Mouse (Mus musculus) CH12.LX (cell line): ENCODE measurements around the gene Psmb6. TPM values are rescaled to one million over a fixed set of nuclear protein-coding genes. Genes with fewer than 3 reads are reported as not detected.

Source experiments
- DNase-seq: peaks from one replicate; pipeline ENCODE4 v3.0.0-alpha.2; 2013; ENCODE audit errors: extremely low read depth
- H3K27ac ChIP-seq: 2 replicates; pipeline ENCODE4 v1.5.1; 2012; ENCODE audit warnings: low read depth, mild to moderate bottlenecking, control low read depth, moderate library complexity; ENCODE audit not compliant: insufficient read depth
- H3K27me3 ChIP-seq: replicated peaks from 2 replicates; pipeline ENCODE3; 2012; ENCODE audit warnings: inconsistent platforms
- H3K36me3 ChIP-seq, 2 experiments: replicated peaks in 1 of 2; 2 replicates each; pipeline versions ENCODE3 to v1.6.1; 2012; ENCODE audit warnings: inconsistent platforms in 1 of 2, low read length in 1 of 2, mild to moderate bottlenecking in 1 of 2, mixed read lengths in 1 of 2, moderate library complexity in 1 of 2; ENCODE audit not compliant: control insufficient read depth in 1 of 2, insufficient read depth in 1 of 2
- H3K4me1 ChIP-seq, 2 experiments: 2 replicates each; pipeline ENCODE4 v1.6.1; 2012; ENCODE audit warnings: inconsistent platforms in 1 of 2, moderate library complexity in 1 of 2; ENCODE audit not compliant: insufficient read depth in 2 of 2, control insufficient read depth in 1 of 2
- H3K4me2 ChIP-seq: 2 replicates; pipeline ENCODE4 v1.6.1; 2012; ENCODE audit warnings: low read depth, mild to moderate bottlenecking, control low read depth; ENCODE audit not compliant: poor library complexity, insufficient read depth, severe bottlenecking
- H3K4me3 ChIP-seq, 3 experiments: fragments of 150-350 bp in 1 of 3; sonication (generic) in 1 of 3; replicated peaks in 1 of 3; 2 replicates each; pipeline versions ENCODE3 to v1.5.1; 2011 to 2012; ENCODE audit warnings: low read depth in 2 of 3, low read length in 2 of 3, mild to moderate bottlenecking in 2 of 3, moderate library complexity in 2 of 3, control low read depth in 1 of 3, improper control_type of control experiment in 1 of 3, inconsistent platforms in 1 of 3, mixed read lengths in 1 of 3; ENCODE audit not compliant: poor library complexity in 1 of 3
- H3K79me2 ChIP-seq: replicated peaks from 2 replicates; pipeline ENCODE4 v1.6.1; 2012; ENCODE audit warnings: mild to moderate bottlenecking, moderate library complexity; ENCODE audit not compliant: control insufficient read depth, poor library complexity, insufficient read depth, severe bottlenecking; ENCODE audit errors: extremely low read depth
- H3K9ac ChIP-seq: 2 replicates; pipeline ENCODE4 v1.6.1; 2012; ENCODE audit warnings: low read depth, mild to moderate bottlenecking, control low read depth, moderate library complexity; ENCODE audit not compliant: insufficient read depth
- H3K9me3 ChIP-seq: replicated peaks from 2 replicates; pipeline ENCODE3; 2012; ENCODE audit warnings: low read length, inconsistent platforms, mixed read lengths
- CHD1 ChIP-seq: IDR thresholded peaks from 2 replicates; pipeline ENCODE4 v1.6.1; 2012; ENCODE audit warnings: low read depth, low read length, improper control_type of control experiment, inconsistent platforms
- CHD2 ChIP-seq: IDR thresholded peaks from 2 replicates; pipeline ENCODE4 v1.6.1; 2011; ENCODE audit warnings: low read length, improper control_type of control experiment
- CTCF ChIP-seq, 2 experiments: IDR thresholded peaks in 1 of 2; conservative IDR thresholded peaks in 1 of 2; 2 replicates each; pipeline ENCODE4 v1.5.1; 2011 to 2012; ENCODE audit warnings: low read depth in 2 of 2, low read length in 2 of 2, improper control_type of control experiment in 1 of 2, inconsistent platforms in 1 of 2, mild to moderate bottlenecking in 1 of 2, moderate library complexity in 1 of 2
- E2F4 ChIP-seq: IDR thresholded peaks from 2 replicates; pipeline ENCODE4 v1.6.1; 2011; ENCODE audit warnings: low read depth, low read length, improper control_type of control experiment; ENCODE audit not compliant: insufficient replicate concordance
- ELF1 ChIP-seq: IDR thresholded peaks from 2 replicates; pipeline ENCODE4 v1.6.1; 2014; ENCODE audit warnings: low read depth, mild to moderate bottlenecking, inconsistent platforms, low read length, improper control_type of control experiment
- EP300 ChIP-seq: IDR thresholded peaks from 2 replicates; pipeline ENCODE4 v1.6.1; 2011; ENCODE audit warnings: low read length, improper control_type of control experiment
- ETS1 ChIP-seq: conservative IDR thresholded peaks from 2 replicates; pipeline ENCODE4 v1.6.1; 2012; ENCODE audit warnings: low read depth, mild to moderate bottlenecking, inconsistent platforms, low read length, improper control_type of control experiment, moderate library complexity
- GABPA ChIP-seq: IDR thresholded peaks from 2 replicates; pipeline ENCODE4 v1.6.1; 2012; ENCODE audit warnings: low read depth, low read length, improper control_type of control experiment, inconsistent platforms; ENCODE audit not compliant: insufficient replicate concordance
- HCFC1 ChIP-seq: IDR thresholded peaks from 2 replicates; pipeline ENCODE4 v1.6.1; 2012; ENCODE audit warnings: low read depth, mild to moderate bottlenecking, inconsistent platforms, low read length, improper control_type of control experiment
- JUND ChIP-seq: conservative IDR thresholded peaks from 2 replicates; pipeline ENCODE4 v1.6.1; 2011; ENCODE audit warnings: low read depth, low read length, improper control_type of control experiment
- MAFK ChIP-seq: IDR thresholded peaks from 2 replicates; pipeline ENCODE4 v1.6.1; 2011; ENCODE audit warnings: low read length, improper control_type of control experiment; ENCODE audit not compliant: insufficient replicate concordance
- MAX ChIP-seq: IDR thresholded peaks from 2 replicates; pipeline ENCODE4 v1.6.1; 2011; ENCODE audit warnings: low read length, improper control_type of control experiment
- MEF2A ChIP-seq: IDR thresholded peaks from 2 replicates; pipeline ENCODE4 v1.6.1; 2014; ENCODE audit warnings: low read depth, mild to moderate bottlenecking, inconsistent platforms, low read length, improper control_type of control experiment, borderline replicate concordance
- MYC ChIP-seq: IDR thresholded peaks from 2 replicates; pipeline ENCODE4 v1.6.1; 2011; ENCODE audit warnings: low read depth, mild to moderate bottlenecking, improper control_type of control experiment, low read length
- NELFE ChIP-seq: IDR thresholded peaks from 2 replicates; pipeline ENCODE4 v1.6.1; 2011; ENCODE audit warnings: low read depth, low read length, improper control_type of control experiment
- NRF1 ChIP-seq: IDR thresholded peaks from 2 replicates; pipeline ENCODE4 v1.6.1; 2014; ENCODE audit warnings: low read depth, mild to moderate bottlenecking, inconsistent platforms, low read length, improper control_type of control experiment, moderate library complexity
- POLR2A ChIP-seq: IDR thresholded peaks from 2 replicates; pipeline ENCODE4 v1.6.1; 2011; ENCODE audit warnings: low read depth, mild to moderate bottlenecking, improper control_type of control experiment, low read length
- POLR2AphosphoS2 ChIP-seq: IDR thresholded peaks from 2 replicates; pipeline ENCODE4 v1.6.1; 2011; ENCODE audit warnings: low read depth, low read length, improper control_type of control experiment
- RAD21 ChIP-seq: IDR thresholded peaks from 2 replicates; pipeline ENCODE4 v1.6.1; 2011; ENCODE audit warnings: low read depth, mild to moderate bottlenecking, low read length, improper control_type of control experiment, moderate library complexity
- TCF12 ChIP-seq: IDR thresholded peaks from 2 replicates; pipeline ENCODE4 v1.6.1; 2014; ENCODE audit warnings: low read depth, mild to moderate bottlenecking, inconsistent platforms, low read length, improper control_type of control experiment
- UBTF ChIP-seq: IDR thresholded peaks from 2 replicates; pipeline ENCODE4 v1.6.1; 2012; ENCODE audit warnings: low read depth, mild to moderate bottlenecking, inconsistent platforms, low read length, improper control_type of control experiment, moderate library complexity
- USF1 ChIP-seq: IDR thresholded peaks from 2 replicates; pipeline ENCODE4 v1.6.1; 2014; ENCODE audit warnings: low read depth, mild to moderate bottlenecking, inconsistent platforms, low read length, improper control_type of control experiment
- USF2 ChIP-seq: conservative IDR thresholded peaks from 2 replicates; pipeline ENCODE4 v1.6.1; 2011; ENCODE audit warnings: low read depth, low read length, improper control_type of control experiment
- ZKSCAN1 ChIP-seq: IDR thresholded peaks from 2 replicates; pipeline ENCODE4 v1.6.1; 2012; ENCODE audit warnings: low read depth, inconsistent platforms, low read length, improper control_type of control experiment, borderline replicate concordance
- ZNF384 ChIP-seq: IDR thresholded peaks from 2 replicates; pipeline ENCODE4 v1.6.1; 2012; ENCODE audit warnings: low read depth, low read length, improper control_type of control experiment, inconsistent platforms
- dilution Hi-C: fragments of 300-500 bp; cut with MboI; formaldehyde crosslinking; loops from 2 replicates; pipeline ENCODE4 v1.14.3; 2020; ENCODE audit warnings: low sequenced_read_pairs; ENCODE audit not compliant: extremely low pct_unique_long_range_greater_than_20kb, extremely low pct_ligation_motif_present
- in situ Hi-C: fragments of 300-500 bp; cut with MboI; formaldehyde crosslinking; loops from 3 replicates; pipeline ENCODE4 v1.14.3; 2019; ENCODE audit warnings: low sequenced_read_pairs, low pct_ligation_motif_present, low pct_unique_long_range_greater_than_20kb, mixed read lengths
- polyA plus RNA-seq: library from polyadenylated mRNA; unstranded; fragments of >175 nt; gene quantifications from 2 replicates; pipeline ENCODE4 v1.2.1, GENCODE M21; 2012; ENCODE audit warnings: low read depth; ENCODE audit not compliant: insufficient read length
- total RNA-seq, 2 experiments: library from RNA; depleted of rRNA; stranded (reverse); fragments of 300-350 nt in 1 of 2; fragments of >200 nt in 1 of 2; gene quantifications; 2 replicates each; pipeline ENCODE4 v1.2.3; 2012 to 2014

Psmb6 gene
- total and polyA plus RNA-seq, 3 experiments: 779 to 921 (median 831) TPM

DNA sequence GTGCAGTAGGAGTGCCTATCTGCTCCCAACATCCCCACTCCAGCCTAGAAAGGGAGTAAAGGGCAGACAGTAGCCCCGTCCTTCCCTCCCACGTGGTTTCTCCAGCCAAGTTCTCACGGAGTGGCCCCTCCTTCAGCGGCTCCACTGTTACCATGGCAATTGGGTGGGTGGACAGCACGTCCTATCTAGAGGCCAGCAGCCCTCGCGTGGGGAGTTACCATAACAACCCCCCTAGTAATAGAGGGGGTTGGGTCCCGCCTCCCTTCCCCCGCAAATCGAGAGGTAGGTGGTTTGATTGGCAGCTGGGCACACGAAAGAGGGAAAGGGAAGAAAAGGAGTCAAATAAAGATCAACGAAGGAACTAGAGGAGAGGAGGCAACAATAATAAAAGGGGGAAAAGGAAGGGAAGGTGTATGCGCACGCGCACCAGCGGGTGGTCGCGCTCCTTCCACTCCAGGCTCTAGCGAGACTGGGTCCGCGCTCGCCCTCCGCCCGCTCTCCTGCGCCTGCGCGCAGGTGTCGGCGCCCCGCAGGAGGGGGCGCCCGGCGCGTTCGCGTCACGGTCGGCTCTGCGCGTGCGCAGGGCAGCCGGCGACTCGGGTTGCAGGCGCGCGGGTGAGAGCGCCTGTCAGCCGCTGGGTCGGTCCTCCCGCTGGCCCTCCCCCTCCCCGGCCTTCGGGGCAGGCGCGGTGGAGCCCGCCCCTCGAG, 37.3 kb downstream of the Psmb6 start, which contains the start of gene Mink1 (continued):
- TF ChIP-seq ZKSCAN1 (no peak), TCF12 (peak; percentile 75; the same call in 1 of the 2 replicates), UBTF (0 out of 2 replicates have a peak, but pooled peaks have one; percentile 75), USF2 (no peak), E2F4 (no peak), GABPA (no peak), CTCF (conservative IDR thresholded peaks at IDR 0.05 in 1 of 2, IDR thresholded peaks at IDR 0.05 in 1 of 2; ENCODE audit: low read depth in 2 of 2, low read length in 2 of 2) (peak in 1 of 2 experiments; percentile 42; a peak in 2 of 4 replicates), JUND (no peak)

DNA sequence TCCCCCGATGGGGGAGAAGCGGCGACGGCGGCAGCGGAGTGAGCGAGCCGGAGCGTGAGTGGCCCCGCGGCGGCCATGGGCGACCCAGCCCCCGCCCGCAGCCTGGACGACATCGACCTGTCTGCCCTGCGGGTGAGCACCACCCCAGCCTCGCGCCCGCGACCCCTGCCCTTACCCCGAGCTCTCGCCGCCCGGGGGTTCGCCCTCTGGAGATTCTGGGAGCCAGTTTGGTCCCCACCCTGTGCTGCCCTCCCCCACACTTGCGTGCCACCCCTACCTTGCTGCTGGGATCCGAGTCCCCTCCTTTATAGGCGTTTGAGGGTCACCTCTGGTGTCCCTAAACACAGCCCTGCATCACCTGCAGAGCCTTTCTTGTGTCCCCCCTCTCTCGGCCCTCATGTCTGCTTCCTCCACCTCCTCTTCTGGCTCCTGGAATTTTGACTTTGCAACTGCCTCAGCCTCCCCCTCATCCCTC, 37.9 kb downstream of the Psmb6 start:
- dilution Hi-C loops: no loop called here

DNA sequence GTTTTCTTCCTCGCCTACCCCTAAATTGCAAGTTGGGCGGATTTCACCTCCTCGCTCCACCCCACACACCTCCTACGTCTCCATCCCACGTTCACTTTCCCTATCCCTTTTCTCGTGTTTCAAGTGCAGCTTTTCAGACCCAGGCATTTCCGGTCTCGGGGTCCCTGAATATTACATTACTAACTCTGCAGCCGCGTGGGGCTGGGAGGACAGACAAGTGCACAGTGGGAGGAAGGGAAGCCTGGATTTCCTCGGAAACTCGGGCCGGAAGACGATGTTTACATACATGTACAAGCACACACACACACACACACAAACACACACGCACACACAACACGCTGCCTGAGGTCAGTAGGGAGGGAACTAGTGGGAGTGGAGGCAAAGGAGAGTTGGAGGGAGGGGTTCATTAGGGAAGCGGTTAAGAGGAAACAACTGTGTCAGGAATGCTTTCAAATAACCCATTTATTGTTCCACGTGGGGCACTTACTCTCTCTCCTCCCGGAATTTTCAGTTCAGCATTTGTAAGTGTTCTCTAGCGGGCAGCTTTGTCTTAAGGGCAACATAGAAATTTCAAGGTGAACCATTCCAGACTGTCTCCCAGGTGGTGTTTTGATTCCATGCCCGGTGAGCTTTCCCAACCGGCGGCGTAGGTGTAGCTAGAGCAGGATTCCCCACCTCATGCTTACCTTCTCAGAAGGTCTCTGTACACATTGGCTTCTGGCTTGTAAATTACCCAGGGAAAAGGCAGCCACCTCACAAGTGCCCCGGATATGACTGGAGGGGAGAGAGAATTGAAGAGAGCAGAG, 38.5 kb downstream of the Psmb6 start:
- no peaks in the 10 kb centered on the region for H3K27me3 ChIP-seq
- DNase-seq: peak; percentile 37
- H3K79me2 ChIP-seq: peaks cover 17% of the 10 kb centered on the region
- H3K9me3 ChIP-seq: no peaks in the 10 kb centered on the region
- peak overlapping the region; percentile 82 to 97 (median 91) for H3K4me3 ChIP-seq
- in situ Hi-C loops: loop anchor here (5.0 kb wide), 1 partner anchor 36 kb away; the partner anchor contains the start of gene Psmb6
- no peak overlapping the region for H3K27ac ChIP-seq
- H3K9ac ChIP-seq: peak overlapping the region; percentile 78
- H3K4me2 ChIP-seq: peak overlapping the region; percentile 75
- dilution Hi-C loops: no loop called here
- H3K4me1 ChIP-seq: peaks cover 8 to 56% of the 10 kb centered on the region in 2 experiments; a peak in 3 of 4 replicates
- peaks cover 3 to 36% of the 10 kb centered on the region in 2 experiments for H3K36me3 ChIP-seq
- no peak for TF ChIP-seq CTCF (conservative IDR thresholded peaks at IDR 0.05 in 1 of 2, IDR thresholded peaks at IDR 0.05 in 1 of 2; ENCODE audit: low read depth in 2 of 2, low read length in 2 of 2)
- no peak for TF ChIP-seq MEF2A
- no peak for TF ChIP-seq TCF12
- TF ChIP-seq JUND: no peak
- TF ChIP-seq CHD1: 0 out of 2 replicates have a peak, but pooled peaks have one; percentile 21
- no peak for TF ChIP-seq E2F4
- TF ChIP-seq MAFK: no peak
- 0 out of 2 replicates have a peak, but pooled peaks have one; percentile 36 for TF ChIP-seq EP300
- TF ChIP-seq POLR2A: no peak
- 0 out of 2 replicates have a peak, but pooled peaks have one; percentile 40 for TF ChIP-seq UBTF
- TF ChIP-seq NELFE: no peak; the same call in 1 of the 2 replicates
- no peak for TF ChIP-seq HCFC1
- no peak; the same call in 1 of the 2 replicates for TF ChIP-seq NRF1
- 0 out of 2 replicates have a peak, but pooled peaks have one; percentile 27 for TF ChIP-seq MYC
- no peak for TF ChIP-seq USF1
- TF ChIP-seq ETS1: no peak
- TF ChIP-seq ELF1: peak; percentile 54
- no peak for TF ChIP-seq RAD21
- no peak for TF ChIP-seq CHD2
- TF ChIP-seq GABPA: no peak
- peak; percentile 35 for TF ChIP-seq MAX
- no peak for TF ChIP-seq POLR2AphosphoS2

More for the DNA sequence above, 37.9 kb downstream of the Psmb6 start:
- TF ChIP-seq TCF12: peak; percentile 1; the same call in 1 of the 2 replicates
- no peak for TF ChIP-seq ZNF384
- Histone ChIP-seq H3K4me1 (peaks cover 8 to 50% of the 10 kb centered on the region in 2 experiments; a peak in 3 of 4 replicates), H3K36me3 (peaks cover under 1 to 31% of the 10 kb centered on the region in 2 experiments), H3K4me3 (peak overlapping the region; percentile 82 to 97 (median 91)), H3K27me3 (no peaks in the 10 kb centered on the region), H3K27ac (no peak overlapping the region), H3K9ac (peak overlapping the region; percentile 78), H3K79me2 (peaks cover 17% of the 10 kb centered on the region), H3K4me2 (peak overlapping the region; percentile 75), H3K9me3 (no peaks in the 10 kb centered on the region)
- DNase-seq: no peak
- in situ Hi-C loops: loop anchor here (5.0 kb wide), 1 partner anchor 36 kb away; the partner anchor contains the start of gene Psmb6
